Mouse (Mus musculus): ENCODE results near the gene Ccdc183. TPM values are rescaled to one million over a fixed set of nuclear protein-coding genes. Genes with fewer than 3 reads are reported as not detected.
A peak's percentile ranks its signal among the peaks of the same experiment; 100 is the strongest.

The Ccdc183 gene
- polyA plus RNA-seq, 1 experiment: 0.03 TPM

DNA sequence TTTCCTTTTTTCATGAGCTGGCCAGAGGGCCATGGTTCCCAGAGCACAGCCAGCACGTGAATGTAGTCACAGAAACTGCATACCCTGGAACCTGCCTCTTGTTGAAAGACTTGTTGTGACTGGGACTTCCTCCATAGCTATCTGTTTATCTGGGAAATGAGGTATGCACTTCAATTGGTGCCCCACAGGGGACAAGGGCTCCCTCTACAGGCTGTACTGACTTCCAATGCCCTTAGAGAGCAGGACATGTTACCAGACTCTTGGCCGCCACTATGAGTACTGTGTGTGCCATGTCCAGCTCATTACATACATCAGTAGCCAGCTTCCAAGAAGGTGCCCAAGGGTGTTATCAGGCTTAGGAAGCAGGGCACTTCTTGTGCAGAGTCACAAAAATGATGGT, 25.6 kb downstream of the Ccdc183 start:
- Histone ChIP-seq H3K27ac (ENCODE audit: insufficient read depth, low read depth, low read length) (no peak overlapping the region), H3K27me3 (replicated peaks; ENCODE audit: control insufficient read depth, insufficient read depth, low read length) (no peaks in the 10 kb centered on the region), H3K36me3 (ENCODE audit: control insufficient read depth, insufficient read depth, low read length) (peaks cover 3% of the 10 kb centered on the region), H3K4me3 (ENCODE audit: insufficient read depth, low read depth, low read length) (no peak overlapping the region), H3K4me1 (ENCODE audit: control insufficient read depth, insufficient read depth, low read length) (no peaks in the 10 kb centered on the region)
- WGBS: 65% methylated on average over 2 of the region's 2 CpGs
- DNase-seq: peak; percentile 59
- TF ChIP-seq CTCF (conservative IDR thresholded peaks at IDR 0.05; ENCODE audit: insufficient read depth, insufficient read length, low read depth, low read length): peak; percentile 68
- no peak for TF ChIP-seq POLR2A (IDR thresholded peaks at IDR 0.05; ENCODE audit: low read depth, low read length)

GRCm38 (mm10) chr2:25588227-25588907, 29.1 kb downstream of the Ccdc183 start:
- Histone ChIP-seq H3K27ac (ENCODE audit: insufficient read depth, low read depth, low read length) (no peak overlapping the region), H3K4me3 (ENCODE audit: insufficient read depth, low read depth, low read length) (no peak overlapping the region), H3K4me1 (ENCODE audit: control insufficient read depth, insufficient read depth, low read length) (no peaks in the 10 kb centered on the region), H3K36me3 (ENCODE audit: control insufficient read depth, insufficient read depth, low read length) (peaks cover 2% of the 10 kb centered on the region; the same call in 1 of the 2 replicates), H3K27me3 (replicated peaks; ENCODE audit: control insufficient read depth, insufficient read depth, low read length) (no peaks in the 10 kb centered on the region)
- WGBS: 88% methylated on average over 8 of the region's 8 CpGs
- no peak for DNase-seq
- TF ChIP-seq CTCF (conservative IDR thresholded peaks at IDR 0.05; ENCODE audit: insufficient read depth, insufficient read length, low read depth, low read length) (no peak), POLR2A (IDR thresholded peaks at IDR 0.05; ENCODE audit: low read depth, low read length) (no peak)

GRCm38 (mm10) chr2:25587290-25587689, 30.2 kb downstream of the Ccdc183 start:
- no peak for DNase-seq
- Histone ChIP-seq H3K4me3 (ENCODE audit: insufficient read depth, low read depth, low read length) (no peak overlapping the region), H3K27ac (ENCODE audit: insufficient read depth, low read depth, low read length) (no peak overlapping the region), H3K27me3 (replicated peaks; ENCODE audit: control insufficient read depth, insufficient read depth, low read length) (no peaks in the 10 kb centered on the region), H3K36me3 (ENCODE audit: control insufficient read depth, insufficient read depth, low read length) (no peaks in the 10 kb centered on the region; the same call in 1 of the 2 replicates), H3K4me1 (ENCODE audit: control insufficient read depth, insufficient read depth, low read length) (no peaks in the 10 kb centered on the region)
- TF ChIP-seq POLR2A (IDR thresholded peaks at IDR 0.05; ENCODE audit: low read depth, low read length): no peak
- no peak for TF ChIP-seq CTCF (conservative IDR thresholded peaks at IDR 0.05; ENCODE audit: insufficient read depth, insufficient read length, low read depth, low read length)
- WGBS: 88% methylated on average over 8 of the region's 8 CpGs

DNA sequence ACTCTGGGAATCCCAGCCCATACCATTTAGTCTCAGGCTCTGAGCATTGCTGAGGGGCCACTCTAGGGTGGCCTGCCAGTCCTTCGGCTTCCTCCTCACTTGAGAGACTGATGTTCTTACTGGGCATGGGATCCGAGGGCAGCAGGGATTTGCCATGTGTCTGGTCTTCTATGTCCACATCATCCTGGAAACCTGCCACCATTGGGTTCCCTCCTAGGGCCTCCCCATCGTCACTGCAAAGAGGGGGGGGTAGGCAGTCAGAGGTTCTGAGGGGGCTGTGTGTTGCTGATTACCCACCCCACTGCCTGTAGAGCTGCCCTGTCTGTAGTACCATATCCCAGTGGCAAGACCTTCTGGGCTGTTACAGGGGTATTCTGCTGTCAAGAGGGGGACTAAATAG, 31.9 kb downstream of the Ccdc183 start:
- H3K27ac ChIP-seq (ENCODE audit: insufficient read depth, low read depth, low read length): no peak overlapping the region
- DNase-seq: no peak
- WGBS: 71% methylated on average over 3 of the region's 3 CpGs
- H3K27me3 ChIP-seq (replicated peaks; ENCODE audit: control insufficient read depth, insufficient read depth, low read length): no peaks in the 10 kb centered on the region
- H3K4me1 ChIP-seq (ENCODE audit: control insufficient read depth, insufficient read depth, low read length): peaks cover 4% of the 10 kb centered on the region
- TF ChIP-seq CTCF (conservative IDR thresholded peaks at IDR 0.05; ENCODE audit: insufficient read depth, insufficient read length, low read depth, low read length) (no peak), POLR2A (IDR thresholded peaks at IDR 0.05; ENCODE audit: low read depth, low read length) (no peak)
- no peaks in the 10 kb centered on the region; the same call in 1 of the 2 replicates for H3K36me3 ChIP-seq (ENCODE audit: control insufficient read depth, insufficient read depth, low read length)
- no peak overlapping the region for H3K4me3 ChIP-seq (ENCODE audit: insufficient read depth, low read depth, low read length)

DNA sequence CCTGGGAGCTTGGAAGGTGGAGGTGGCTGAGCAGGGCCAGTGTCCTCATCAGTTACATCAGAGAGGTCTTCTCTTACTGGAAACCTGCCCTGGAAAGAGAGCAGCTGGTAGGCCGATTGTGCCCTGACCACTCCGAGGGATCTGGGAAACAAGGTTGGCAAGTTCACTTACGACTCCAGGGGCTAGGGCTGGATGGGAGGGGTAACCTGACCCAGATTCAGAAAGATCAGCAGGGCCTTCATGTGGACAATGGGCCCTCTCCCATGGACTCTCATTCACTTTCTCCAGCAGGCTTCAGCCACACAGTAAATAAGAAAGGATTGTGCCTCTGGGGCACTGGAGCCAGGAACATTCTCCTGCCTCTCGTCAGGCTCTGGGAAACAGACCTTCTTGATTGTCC, 32.6 kb downstream of the Ccdc183 start:
- TF ChIP-seq POLR2A (IDR thresholded peaks at IDR 0.05; ENCODE audit: low read depth, low read length): no peak
- no peak for TF ChIP-seq CTCF (conservative IDR thresholded peaks at IDR 0.05; ENCODE audit: insufficient read depth, insufficient read length, low read depth, low read length)
- Histone ChIP-seq H3K4me1 (ENCODE audit: control insufficient read depth, insufficient read depth, low read length) (peaks cover 4% of the 10 kb centered on the region), H3K36me3 (ENCODE audit: control insufficient read depth, insufficient read depth, low read length) (no peaks in the 10 kb centered on the region; the same call in 1 of the 2 replicates), H3K27ac (ENCODE audit: insufficient read depth, low read depth, low read length) (no peak overlapping the region), H3K4me3 (ENCODE audit: insufficient read depth, low read depth, low read length) (no peak overlapping the region), H3K27me3 (replicated peaks; ENCODE audit: control insufficient read depth, insufficient read depth, low read length) (no peaks in the 10 kb centered on the region)
- DNase-seq: no peak
- 76% methylated on average over 4 of the region's 4 CpGs for WGBS

DNA sequence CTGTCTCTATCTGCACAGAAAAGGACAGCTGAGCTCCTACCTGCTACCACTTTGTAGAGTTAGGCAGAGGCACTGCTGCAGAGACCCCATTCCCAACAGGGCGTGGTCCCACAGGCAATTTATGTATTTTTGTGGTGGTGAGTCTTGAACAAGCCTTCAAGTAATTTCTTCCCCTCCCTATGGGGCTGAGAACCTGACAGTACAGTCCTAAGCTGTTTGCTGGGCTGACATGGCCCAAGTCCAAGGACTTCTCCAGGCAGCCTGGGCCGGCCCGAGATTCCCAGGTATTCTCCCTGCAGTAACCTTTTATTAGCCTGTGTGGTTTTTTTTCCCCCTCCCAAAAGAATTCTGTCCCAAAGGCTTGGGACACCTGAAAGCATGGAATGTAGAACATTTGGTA, 33.3 kb downstream of the Ccdc183 start:
- Histone ChIP-seq H3K27ac (ENCODE audit: insufficient read depth, low read depth, low read length) (no peak overlapping the region), H3K36me3 (ENCODE audit: control insufficient read depth, insufficient read depth, low read length) (no peaks in the 10 kb centered on the region; the same call in 1 of the 2 replicates), H3K4me3 (ENCODE audit: insufficient read depth, low read depth, low read length) (no peak overlapping the region), H3K4me1 (ENCODE audit: control insufficient read depth, insufficient read depth, low read length) (peaks cover 4% of the 10 kb centered on the region), H3K27me3 (replicated peaks; ENCODE audit: control insufficient read depth, insufficient read depth, low read length) (0 out of 2 replicates have a peak, but pooled peaks cover 3% of the 10 kb centered on the region)
- 77% methylated on average over 3 of the region's 3 CpGs for WGBS
- DNase-seq: no peak
- no peak for TF ChIP-seq POLR2A (IDR thresholded peaks at IDR 0.05; ENCODE audit: low read depth, low read length)
- TF ChIP-seq CTCF (conservative IDR thresholded peaks at IDR 0.05; ENCODE audit: insufficient read depth, insufficient read length, low read depth, low read length): no peak

GRCm38 (mm10) chr2:25583571-25583970, 33.9 kb downstream of the Ccdc183 start:
- no peaks in the 10 kb centered on the region; the same call in 1 of the 2 replicates for H3K36me3 ChIP-seq (ENCODE audit: control insufficient read depth, insufficient read depth, low read length)
- TF ChIP-seq CTCF (conservative IDR thresholded peaks at IDR 0.05; ENCODE audit: insufficient read depth, insufficient read length, low read depth, low read length) (no peak), POLR2A (IDR thresholded peaks at IDR 0.05; ENCODE audit: low read depth, low read length) (no peak)
- H3K27ac ChIP-seq (ENCODE audit: insufficient read depth, low read depth, low read length): no peak overlapping the region
- H3K27me3 ChIP-seq (replicated peaks; ENCODE audit: control insufficient read depth, insufficient read depth, low read length): peaks cover 6% of the 10 kb centered on the region
- H3K4me1 ChIP-seq (ENCODE audit: control insufficient read depth, insufficient read depth, low read length): peaks cover 4% of the 10 kb centered on the region
- DNase-seq: no peak
- 68% methylated on average over 4 of the region's 4 CpGs for WGBS
- no peak overlapping the region for H3K4me3 ChIP-seq (ENCODE audit: insufficient read depth, low read depth, low read length)
